Mouse (Mus musculus) ES-E14 (cell line): ENCODE results near the gene Rab2b. TPM values are rescaled to one million over a fixed set of nuclear protein-coding genes. Genes with fewer than 3 reads are reported as not detected.
A peak's percentile ranks its signal among the peaks of the same experiment; 100 is the strongest.
"Not testable (repeated sequence)": the region's sequence is repeated elsewhere in the genome, so short reads cannot be mapped to it uniquely, and the experiment has no call there.

Experiments used
- DNase-seq: peaks from one replicate; pipeline ENCODE4 v3.0.0-alpha.2; 2013; ENCODE audit warnings: low read depth, low spot score
- H3K27ac ChIP-seq: 2 replicates; pipeline ENCODE4 v1.5.1; 2012; ENCODE audit warnings: low read depth, mild to moderate bottlenecking, low read length, moderate library complexity, mixed read lengths; ENCODE audit not compliant: poor library complexity, insufficient read depth, severe bottlenecking
- H3K36me3 ChIP-seq: 2 replicates; pipeline ENCODE4 v1.6.1; 2012; ENCODE audit warnings: mild to moderate bottlenecking, low read length, moderate library complexity, mixed read lengths; ENCODE audit not compliant: control insufficient read depth, poor library complexity, insufficient read depth, severe bottlenecking
- H3K4me1 ChIP-seq, 2 experiments: fragments of 150-350 bp in 1 of 2; sonication (generic) in 1 of 2; 2 replicates each; pipeline ENCODE4 v1.6.1; 2012; ENCODE audit warnings: low read length in 2 of 2, mild to moderate bottlenecking in 1 of 2, mixed read lengths in 1 of 2; ENCODE audit not compliant: control insufficient read depth in 2 of 2, insufficient read depth in 2 of 2, poor library complexity in 1 of 2
- H3K4me3 ChIP-seq, 2 experiments: fragments of 150-350 bp in 1 of 2; sonication (generic) in 1 of 2; 2 replicates each; pipeline ENCODE4 v1.5.1; 2012; ENCODE audit warnings: low read length in 2 of 2, low read depth in 1 of 2, mild to moderate bottlenecking in 1 of 2, mixed read lengths in 1 of 2; ENCODE audit not compliant: insufficient read depth in 1 of 2, poor library complexity in 1 of 2, severe bottlenecking in 1 of 2
- H3K9ac ChIP-seq: 2 replicates; pipeline ENCODE4 v1.6.1; 2012; ENCODE audit warnings: low read depth, mild to moderate bottlenecking, low read length, mixed read lengths; ENCODE audit not compliant: poor library complexity, insufficient read depth, severe bottlenecking
- H3K9me3 ChIP-seq: fragments of 150-350 bp; sonication (generic); 2 replicates; pipeline ENCODE4 v1.6.1; 2012; ENCODE audit warnings: low read depth, mild to moderate bottlenecking, low read length; ENCODE audit not compliant: control insufficient read depth, insufficient read depth
- CHD2 ChIP-seq: IDR thresholded peaks from 2 replicates; pipeline ENCODE4 v1.6.1; 2014; ENCODE audit warnings: mild to moderate bottlenecking, low read depth, low read length, inconsistent platforms
- HCFC1 ChIP-seq: IDR thresholded peaks from 2 replicates; pipeline ENCODE4 v1.6.1; 2012; ENCODE audit warnings: low read length, inconsistent platforms, borderline replicate concordance; ENCODE audit not compliant: insufficient read depth
- MAFK ChIP-seq: IDR thresholded peaks from 2 replicates; pipeline ENCODE4 v1.6.1; 2014; ENCODE audit warnings: mild to moderate bottlenecking, low read depth, low read length, inconsistent platforms; ENCODE audit not compliant: insufficient read depth
- ZC3H11A ChIP-seq: IDR thresholded peaks from 2 replicates; pipeline ENCODE4 v1.6.1; 2012; ENCODE audit warnings: low read depth, mild to moderate bottlenecking, inconsistent platforms, low read length, borderline replicate concordance
- ZNF384 ChIP-seq: IDR thresholded peaks from 2 replicates; pipeline ENCODE4 v1.6.1; 2012; ENCODE audit warnings: low read depth, low read length, inconsistent platforms
- in situ Hi-C, 2 experiments: fragments of 600-800 bp; cut with MboI; formaldehyde crosslinking; loops; one replicate each; pipeline ENCODE4 v1.15.1; 2025; ENCODE audit warnings: low sequenced_read_pairs in 2 of 2, inconsistent platforms in 1 of 2; ENCODE audit not compliant: unreplicated experiment in 2 of 2
- total RNA-seq: library from RNA; depleted of rRNA; stranded (reverse); fragments of 300-350 nt; gene quantifications from 2 replicates; pipeline ENCODE4 v1.2.3, GENCODE M21; 2012

Gene Rab2b
- total RNA-seq, 1 experiment: 2.6 TPM

GRCm38 (mm10) chr14:52306100-52306499 lies 26.8 kb upstream of the Rab2b start:
- Histone ChIP-seq H3K36me3 (no peaks in the 10 kb centered on the region), H3K9me3 (no peaks in the 10 kb centered on the region), H3K27ac (no peak overlapping the region), H3K4me1 (no peaks in the 10 kb centered on the region), H3K9ac (peak overlapping the region; percentile 62; the same call in 1 of the 2 replicates), H3K4me3 (no peak overlapping the region)
- in situ Hi-C loops: no loop called here
- DNase-seq: no peak
- TF ChIP-seq MAFK (no peak), ZNF384 (no peak)

GRCm38 (mm10) chr14:52304644-52305271 lies 25.4 kb upstream of the Rab2b start, which contains the start of gene Mettl3:
Gene Mettl3 (minus strand): TSS chr14:52305128.
- peaks cover 5% of the 10 kb centered on the region for H3K36me3 ChIP-seq
- H3K27ac ChIP-seq: peak within 1 kb of the TSS; percentile 96
- peak within 1 kb of the TSS; percentile 83 to 84 for H3K4me3 ChIP-seq
- peak; percentile 87 for DNase-seq
- no peaks in the 10 kb centered on the region for H3K9me3 ChIP-seq
- peak; percentile 92 for TF ChIP-seq HCFC1
- no peak for TF ChIP-seq CHD2
- peak within 1 kb of the TSS; percentile 92 for H3K9ac ChIP-seq
- H3K4me1 ChIP-seq: no peaks in the 10 kb centered on the region
- in situ Hi-C loops: no loop called here

GRCm38 (mm10) chr14:52303517-52303916 lies 24.2 kb upstream of the Rab2b start:
- H3K27ac ChIP-seq, H3K9me3 ChIP-seq, DNase-seq, in situ Hi-C loops, H3K9ac ChIP-seq, H3K4me1 ChIP-seq, H3K4me3 ChIP-seq: not testable (repeated sequence)
- peaks cover 11% of the 10 kb centered on the region for H3K36me3 ChIP-seq
- peak; percentile 77 for TF ChIP-seq ZNF384

GRCm38 (mm10) chr14:52295558-52296264 lies 16.4 kb upstream of the Rab2b start:
- TF ChIP-seq CHD2 (no peak), MAFK (no peak), HCFC1 (no peak), ZNF384 (no peak), ZC3H11A (no peak)
- H3K27ac ChIP-seq: no peak overlapping the region
- H3K9ac ChIP-seq: no peak overlapping the region
- peaks cover 0 to 4% of the 10 kb centered on the region in 2 experiments; a peak in 1 of 4 replicates for H3K4me1 ChIP-seq
- peaks cover 36% of the 10 kb centered on the region for H3K36me3 ChIP-seq
- in situ Hi-C loops: no loop called here
- H3K9me3 ChIP-seq: no peaks in the 10 kb centered on the region
- no peak for DNase-seq
- H3K4me3 ChIP-seq: no peak overlapping the region

GRCm38 (mm10) chr14:52284191-52284590 lies 4.8 kb upstream of the Rab2b start:
- TF ChIP-seq ZC3H11A: no peak
- TF ChIP-seq HCFC1: no peak
- TF ChIP-seq ZNF384: no peak
- no peak for TF ChIP-seq MAFK
- no peak for TF ChIP-seq CHD2
- no peak overlapping the region for H3K4me3 ChIP-seq

More at GRCm38 (mm10) chr14:52284191-52284590, 4.8 kb upstream of the Rab2b start:
- Histone ChIP-seq H3K9me3 (no peaks in the 10 kb centered on the region), H3K36me3 (peaks cover 14% of the 10 kb centered on the region), H3K4me1 (peaks cover 8 to 9% of the 10 kb centered on the region in 2 experiments; a peak in 3 of 4 replicates), H3K9ac (0 out of 2 replicates have a peak overlapping the region, but pooled peaks have one; percentile 24), H3K27ac (peak overlapping the region; percentile 82)
- DNase-seq: no peak
- in situ Hi-C loops: no loop called here
